Mouse (Mus musculus) olfactory bulb, adult 2 months (tissue): Measurements from ENCODE around the gene Ccdc93.

Experiments
- CTCF ChIP-seq: fragments of 200-500 bp; IDR thresholded peaks from 2 replicates; pipeline ENCODE4 v1.5.1; 2012; ENCODE audit warnings: low read depth, mild to moderate bottlenecking, low read length, moderate library complexity; ENCODE audit not compliant: insufficient read depth
- POLR2A ChIP-seq: fragments of 200-500 bp; IDR thresholded peaks from 2 replicates; pipeline ENCODE4 v1.6.1; 2012; ENCODE audit warnings: mild to moderate bottlenecking, low read depth, low read length, moderate library complexity; ENCODE audit not compliant: insufficient read depth

GRCm38 (mm10) chr1:121400243-121400642 lies 30.6 kb upstream of the Ccdc93 start:
- TF ChIP-seq CTCF (no peak), POLR2A (no peak)
